Mouse (Mus musculus) v-Abl transformed pro-B cells (cell line): ENCODE measurements around the gene Rnf43.

Experiments used
- in situ Hi-C, 2 experiments: fragments of 400-800 bp; cut with MboI; formaldehyde crosslinking; loops; one replicate each; pipeline ENCODE4 v1.15.1; 2025; ENCODE audit not compliant: unreplicated experiment in 2 of 2

Rnf43 gene

DNA sequence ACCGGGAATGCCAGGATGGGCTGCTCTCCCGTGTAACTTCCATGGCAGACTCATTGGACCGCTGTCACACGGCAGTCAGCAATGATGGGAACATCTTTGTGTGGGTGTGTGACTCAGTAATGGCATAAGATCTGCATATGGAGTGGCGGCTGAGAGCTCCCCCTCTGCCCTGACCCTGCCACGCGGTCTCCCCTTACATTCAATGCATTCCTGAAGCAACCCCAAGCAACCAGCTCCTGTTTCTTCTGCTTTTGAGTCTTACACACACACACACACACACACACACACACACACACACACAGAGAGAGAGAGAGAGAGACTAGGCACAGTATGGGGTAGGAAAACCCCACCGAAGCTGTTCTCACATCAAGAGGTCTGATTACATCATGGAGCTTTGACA, 45.0 kb downstream of the Rnf43 start:
- in situ Hi-C loops = no loop called here

DNA sequence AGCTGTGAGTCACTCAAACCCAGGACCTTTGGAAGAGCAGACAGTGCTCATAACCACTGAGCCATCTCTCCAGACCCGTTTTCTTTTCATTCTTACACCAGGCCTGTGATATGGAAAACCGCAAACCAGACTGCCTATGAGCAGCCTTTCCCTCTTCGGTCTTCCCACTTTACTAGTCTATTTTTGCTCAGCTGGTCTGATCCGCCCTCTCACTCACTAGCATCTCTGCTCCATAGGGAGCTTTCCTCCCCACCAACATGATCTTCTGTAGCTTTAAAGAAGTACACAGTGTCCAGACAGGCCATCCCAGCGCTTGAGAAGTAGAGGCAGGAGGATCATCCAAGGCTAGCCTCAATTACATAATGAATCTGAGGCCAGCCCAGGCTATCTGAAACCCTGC, 46.5 kb downstream of the Rnf43 start:
- in situ Hi-C loops = no loop called here

DNA sequence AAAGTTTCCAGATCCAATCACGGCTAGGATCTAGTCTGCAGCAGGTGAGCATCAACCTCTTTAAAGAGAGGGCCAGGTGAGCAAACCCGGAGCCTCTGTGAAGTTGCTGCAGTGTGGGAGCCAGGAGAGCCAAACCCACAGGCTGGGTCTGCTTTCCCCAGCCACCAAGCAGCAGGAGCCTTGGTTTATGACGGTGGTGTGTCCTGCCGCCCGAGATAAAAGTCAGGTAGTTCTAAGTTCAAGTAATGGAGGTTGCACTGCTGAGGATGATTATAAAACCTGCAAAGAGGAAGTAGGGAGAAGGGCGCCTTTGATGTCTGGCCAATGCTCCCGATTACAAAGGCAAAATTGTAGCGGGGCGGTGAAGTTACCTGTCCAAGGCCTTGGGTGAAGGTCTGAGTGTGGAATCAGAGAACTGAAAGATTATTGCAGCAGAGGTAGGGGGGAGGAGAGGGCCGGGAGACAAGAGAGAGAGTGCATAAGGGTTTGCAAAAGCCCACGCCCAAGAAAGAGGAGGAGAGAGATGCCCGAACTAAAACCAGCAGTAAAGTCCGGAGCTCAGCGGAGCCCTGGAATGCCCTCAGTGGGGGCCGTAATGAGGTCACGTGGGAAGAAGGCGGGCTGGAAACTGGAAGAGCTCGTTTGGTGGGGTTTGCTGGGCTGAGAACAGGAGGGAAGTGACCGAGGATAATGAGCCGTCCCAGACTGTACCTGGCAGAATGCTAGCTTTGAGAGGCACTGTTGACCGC, 47.2 kb downstream of the Rnf43 start:
- in situ Hi-C loops = no loop called here

DNA sequence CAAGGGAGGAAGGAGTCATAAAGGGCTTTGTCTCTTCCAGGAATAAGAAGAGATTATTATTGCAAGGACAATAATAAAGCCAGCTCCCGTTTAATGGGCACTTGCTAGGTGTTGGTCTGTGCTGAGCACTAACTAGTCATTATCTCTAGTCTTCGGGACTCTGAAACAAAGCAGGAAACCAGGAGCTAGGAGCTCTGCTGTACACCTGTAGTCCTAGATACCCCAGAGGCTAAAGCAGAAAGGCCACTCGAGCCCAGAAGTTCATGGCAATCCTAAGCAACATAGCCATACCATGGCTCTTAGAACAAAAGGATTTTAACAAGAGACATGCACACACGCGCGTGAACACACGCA, 47.7 kb downstream of the Rnf43 start:
- in situ Hi-C loops = no loop called here

DNA sequence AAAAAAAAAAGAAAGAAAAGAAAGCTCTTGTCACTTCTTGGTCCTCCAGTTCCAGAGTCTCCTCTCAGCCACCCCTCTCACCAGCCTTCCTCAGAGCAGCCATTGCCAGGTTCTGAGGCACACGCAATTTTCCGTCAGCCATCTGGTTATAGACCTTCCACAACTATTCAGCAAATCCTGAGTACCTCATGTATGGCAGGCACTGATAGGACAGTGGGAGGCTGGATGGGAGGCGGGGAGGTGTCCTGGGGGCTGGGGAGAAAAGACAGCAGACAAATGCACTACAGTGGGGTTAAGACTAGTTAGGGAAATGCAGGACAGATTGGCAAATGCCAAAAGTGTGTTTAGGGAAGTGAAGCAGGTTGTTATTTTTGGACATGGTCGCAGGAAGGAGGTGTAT, 49.7 kb downstream of the Rnf43 start:
- in situ Hi-C loops = no loop called here

DNA sequence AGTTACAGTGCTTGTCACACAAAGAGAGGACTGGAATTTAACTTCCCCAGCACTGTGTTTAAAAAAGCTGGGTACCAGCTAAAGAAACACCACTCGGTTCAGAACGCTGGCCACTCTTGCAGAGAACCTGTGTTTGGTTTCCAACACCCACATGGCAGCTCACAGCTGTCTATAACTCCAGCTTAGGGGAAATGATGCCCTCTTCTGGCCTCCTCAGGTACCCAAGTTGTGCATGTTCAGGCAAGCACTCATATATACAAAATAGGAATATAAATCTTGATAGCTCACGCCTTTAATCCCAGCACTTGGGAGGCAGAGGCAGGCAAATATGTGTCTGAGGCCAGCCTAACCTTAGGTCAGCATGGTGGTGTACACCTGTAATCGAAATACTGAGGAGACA, 53.5 kb downstream of the Rnf43 start:
- in situ Hi-C loops = no loop called here

DNA sequence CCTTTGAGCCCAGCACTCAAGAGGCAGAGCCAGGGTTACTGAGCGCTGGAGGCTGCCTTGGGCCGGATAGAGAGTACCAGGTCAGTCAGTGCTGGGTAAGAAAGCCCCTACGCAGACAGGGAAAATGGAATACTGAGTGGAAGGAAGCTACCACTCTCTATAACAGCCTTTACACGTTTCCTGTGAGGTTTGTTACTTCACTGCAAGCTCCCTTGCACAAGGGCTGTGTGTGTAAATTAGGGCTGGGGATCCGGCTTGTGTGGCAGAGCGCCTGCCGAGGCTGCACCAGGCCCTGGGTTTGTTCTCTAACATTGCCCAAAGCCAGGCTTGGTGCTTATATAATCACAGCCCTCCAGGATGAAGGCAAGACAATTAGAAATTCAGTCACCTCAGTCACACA, 57.0 kb downstream of the Rnf43 start:
- in situ Hi-C loops = no loop called here

DNA sequence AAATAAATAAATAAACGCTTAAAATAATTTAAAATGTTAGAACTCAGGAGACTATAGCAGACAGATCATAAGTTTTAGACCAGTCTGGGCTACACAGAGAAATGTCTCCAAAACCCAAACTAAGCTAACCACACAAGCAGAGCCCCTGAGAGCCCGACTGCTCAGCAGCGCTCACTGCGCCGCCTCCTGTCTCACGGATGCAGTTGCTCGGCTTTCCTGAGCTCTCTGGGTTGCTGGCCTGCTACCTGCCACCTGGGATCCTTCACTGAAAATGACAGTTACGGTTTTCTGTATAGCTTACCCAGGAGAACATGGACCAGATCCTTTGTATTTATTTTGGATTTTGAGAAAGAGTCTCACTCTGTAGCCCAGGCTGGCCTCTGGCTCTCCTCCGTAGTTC, 57.8 kb downstream of the Rnf43 start:
- in situ Hi-C loops = loop anchor here in 1 of 2 experiments (10.0 kb wide), 1 partner anchor 56 kb away; the partner anchor contains the start of gene Rnf43

DNA sequence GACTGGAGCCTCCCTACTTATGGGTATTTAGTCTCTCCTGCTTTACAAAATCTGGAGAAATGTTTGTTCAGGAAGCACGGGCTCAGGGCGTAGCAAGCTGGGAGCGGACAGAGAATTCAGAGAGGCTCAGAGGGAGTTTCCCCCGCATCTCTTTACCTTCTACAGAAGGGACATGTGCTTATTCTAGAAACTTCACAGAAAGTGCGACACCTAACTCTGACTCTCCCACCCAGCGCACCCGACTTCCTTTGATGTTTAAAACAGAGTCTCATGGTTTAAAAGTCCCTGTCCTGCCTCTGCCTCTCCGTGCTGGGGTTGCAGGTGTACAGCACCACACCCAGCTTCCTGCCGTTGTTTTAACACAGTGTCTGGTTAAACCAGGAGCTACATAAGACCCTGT, 58.3 kb downstream of the Rnf43 start:
- in situ Hi-C loops = loop anchor here in 1 of 2 experiments (10.0 kb wide), 1 partner anchor 56 kb away; the partner anchor contains the start of gene Rnf43

DNA sequence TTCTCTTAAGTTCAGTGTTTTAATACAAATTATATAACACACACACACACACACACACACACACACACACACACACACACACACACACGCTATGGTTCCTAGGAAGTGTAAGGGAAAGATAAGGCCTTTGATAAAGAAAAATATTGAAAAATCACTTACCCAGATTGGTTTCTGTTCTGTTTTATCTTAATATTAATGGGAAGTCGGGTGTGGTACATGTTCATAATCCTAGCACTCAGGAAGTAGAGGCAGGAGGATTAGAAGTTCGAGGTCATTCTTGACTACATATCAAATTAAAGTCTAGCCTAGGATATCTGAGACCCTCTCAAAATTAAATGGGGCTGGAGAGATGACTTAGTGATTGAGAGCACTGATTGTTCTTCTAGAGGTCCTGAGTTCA, 59.6 kb downstream of the Rnf43 start:
- in situ Hi-C loops = loop anchor here in 1 of 2 experiments (10.0 kb wide), 1 partner anchor 57 kb away; the partner anchor contains the start of gene Rnf43

DNA sequence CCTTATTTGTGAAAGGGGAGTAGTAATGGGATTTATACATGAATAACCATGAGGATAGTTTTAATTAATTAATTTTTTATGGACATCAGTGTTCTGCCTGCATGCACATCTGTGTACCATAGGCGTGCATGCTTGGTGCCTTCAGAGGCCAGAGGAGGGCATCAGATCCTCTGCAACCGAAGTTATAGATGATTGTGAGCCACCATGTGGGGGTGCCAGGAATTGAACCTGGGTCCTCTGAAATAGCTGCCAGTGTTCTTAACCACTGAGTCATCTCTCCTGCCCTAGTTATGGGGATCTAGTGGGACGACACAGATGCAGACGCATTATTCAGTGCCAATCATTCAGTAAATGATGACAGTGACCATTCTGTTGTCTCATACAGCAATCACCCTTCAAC, 60.4 kb downstream of the Rnf43 start:
- in situ Hi-C loops = loop anchor here in 1 of 2 experiments (10.0 kb wide), 1 partner anchor 58 kb away; the partner anchor contains the start of gene Rnf43

DNA sequence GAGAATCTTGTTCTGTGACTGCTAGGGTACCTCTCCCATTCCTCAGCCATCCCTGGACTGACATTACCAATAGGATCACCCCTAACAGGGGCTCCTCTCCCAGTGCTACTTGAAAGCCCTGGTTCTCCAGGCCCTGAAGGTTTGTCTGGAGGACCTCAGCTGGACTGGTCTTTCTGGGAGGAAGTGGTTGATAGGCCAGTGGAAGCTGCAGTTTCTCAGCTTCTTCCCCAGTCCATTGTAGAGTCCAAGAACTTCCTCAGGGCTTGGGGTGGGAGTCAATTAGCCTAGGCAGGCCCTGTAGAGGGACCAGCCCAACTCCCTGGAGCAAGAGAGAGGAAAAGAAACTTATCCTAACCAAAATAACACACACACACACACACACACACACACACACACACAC, 63.0 kb downstream of the Rnf43 start:
- in situ Hi-C loops = loop anchor here (5.0 to 10.0 kb wide), 3 partner anchors 37 to 61 kb away; partner anchors contain the start of genes Rnf43 (in 1 of the 2) and Tspoap1 (in 1 of the 2)

DNA sequence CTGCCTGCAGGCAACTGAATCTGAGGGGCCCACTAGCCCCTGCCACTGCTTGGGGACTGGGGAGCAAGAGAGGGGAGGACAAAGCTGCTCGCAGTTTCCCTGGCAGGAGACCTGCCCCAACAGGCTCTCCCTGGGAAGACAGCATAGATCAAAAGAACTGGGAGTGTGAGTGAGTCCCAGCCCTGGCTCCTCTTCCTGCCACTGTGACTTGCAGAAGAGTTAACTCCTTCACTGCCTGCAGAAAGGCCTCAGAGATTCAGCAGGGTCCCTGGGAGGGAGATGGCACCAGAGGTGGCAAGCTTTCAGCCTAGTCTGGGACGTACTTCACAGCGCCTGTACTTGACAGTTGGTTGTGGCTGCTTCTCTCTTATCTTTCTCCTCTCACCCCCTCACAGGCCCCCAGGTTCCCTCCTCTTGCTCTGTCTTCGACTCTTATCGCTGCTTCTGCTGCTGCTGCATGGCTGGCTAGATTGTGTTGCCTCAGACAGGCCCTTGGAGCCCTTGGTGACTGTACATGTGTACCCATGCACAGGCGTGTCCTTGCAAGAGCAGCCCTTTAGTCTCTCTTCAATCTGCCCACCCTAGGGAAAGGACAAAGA, 63.5 kb downstream of the Rnf43 start:
- in situ Hi-C loops = loop anchor here (5.0 to 10.0 kb wide), 3 partner anchors 36 to 61 kb away; partner anchors contain the start of genes Rnf43 (in 1 of the 2) and Tspoap1 (in 1 of the 2)

DNA sequence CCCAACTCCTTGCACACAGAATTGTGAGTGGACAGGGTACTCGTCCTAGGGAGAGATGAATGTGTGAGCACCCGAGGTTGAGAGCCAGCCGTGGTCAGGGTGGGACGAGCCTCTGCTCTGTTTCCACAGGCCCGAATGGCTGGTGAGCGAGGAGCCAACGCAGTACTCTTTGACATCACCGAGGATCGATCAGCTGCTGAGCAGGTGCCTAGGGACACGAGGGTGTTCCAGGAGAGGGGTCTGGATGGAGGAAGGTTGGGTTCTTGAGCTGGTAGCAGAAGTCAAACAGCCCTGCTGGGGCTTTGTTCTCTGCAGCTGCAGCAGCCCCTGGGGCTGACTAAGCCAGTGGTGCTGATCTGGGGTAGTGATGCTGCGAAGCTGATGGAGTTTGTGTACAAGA, 64.5 kb downstream of the Rnf43 start:
- in situ Hi-C loops = loop anchor here (5.0 to 10.0 kb wide), 3 partner anchors 35 to 62 kb away; partner anchors contain the start of genes Rnf43 (in 1 of the 2) and Tspoap1 (in 1 of the 2)

DNA sequence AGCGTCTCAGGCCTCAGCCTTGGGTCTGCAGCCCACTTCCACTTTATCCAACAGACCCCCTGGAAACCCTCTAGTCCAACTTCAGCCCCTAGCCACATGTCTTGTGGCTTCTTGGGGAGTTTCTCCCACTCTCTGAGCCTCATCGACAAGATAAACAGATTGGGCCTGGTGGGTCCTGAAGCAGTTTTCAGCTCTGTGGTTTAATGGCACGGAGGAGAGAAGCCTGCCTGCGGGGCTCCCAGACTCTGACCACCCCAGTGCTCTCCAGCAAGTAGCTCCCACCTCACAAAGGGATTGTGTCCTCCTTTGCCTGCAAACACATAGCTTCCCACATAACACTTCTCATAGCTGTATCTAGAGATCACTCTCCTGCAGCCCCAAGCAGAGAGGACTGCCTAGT, 64.9 kb downstream of the Rnf43 start:
- in situ Hi-C loops = loop anchor here (5.0 to 10.0 kb wide), 3 partner anchors 35 to 63 kb away; partner anchors contain the start of genes Rnf43 (in 1 of the 2) and Tspoap1 (in 1 of the 2)

DNA sequence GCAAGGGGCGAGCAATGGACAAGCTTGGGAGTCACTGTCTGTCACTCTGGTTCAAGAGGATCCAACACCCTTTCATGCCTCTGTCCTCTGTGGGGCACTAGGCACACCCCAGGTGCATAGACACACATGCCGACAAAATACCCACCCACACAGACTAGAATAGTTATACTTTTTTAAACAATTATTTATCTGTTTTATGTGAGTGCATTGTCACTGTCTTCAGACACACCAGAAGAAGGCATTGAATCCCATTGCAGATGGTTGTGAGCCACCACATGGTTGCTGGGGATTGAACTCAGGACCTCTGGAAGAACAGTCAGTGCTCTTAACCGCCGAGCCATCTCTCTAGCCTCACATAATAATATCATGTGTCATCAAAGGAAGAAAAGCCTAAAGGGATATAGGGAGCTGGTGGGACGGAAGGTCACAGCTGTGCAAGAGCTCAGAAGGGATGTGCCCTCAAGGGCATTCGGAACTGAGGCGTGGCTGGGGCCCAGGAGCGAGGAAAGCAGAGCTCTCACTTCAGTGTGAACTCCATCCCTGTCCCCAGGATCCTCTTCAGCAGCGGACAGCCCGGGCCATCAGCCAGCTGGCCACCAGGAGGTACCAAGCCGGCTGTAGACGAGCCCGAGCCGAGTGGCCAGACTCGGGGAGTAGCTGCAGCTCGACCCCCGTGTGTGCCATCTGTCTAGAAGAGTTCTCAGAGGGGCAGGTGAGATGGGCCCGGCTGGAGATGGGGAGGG, 66.5 kb downstream of the Rnf43 start:
- in situ Hi-C loops = loop anchor here (5.0 to 10.0 kb wide), 3 partner anchors 33 to 64 kb away; partner anchors contain the start of genes Rnf43 (in 1 of the 2) and Tspoap1 (in 1 of the 2)

DNA sequence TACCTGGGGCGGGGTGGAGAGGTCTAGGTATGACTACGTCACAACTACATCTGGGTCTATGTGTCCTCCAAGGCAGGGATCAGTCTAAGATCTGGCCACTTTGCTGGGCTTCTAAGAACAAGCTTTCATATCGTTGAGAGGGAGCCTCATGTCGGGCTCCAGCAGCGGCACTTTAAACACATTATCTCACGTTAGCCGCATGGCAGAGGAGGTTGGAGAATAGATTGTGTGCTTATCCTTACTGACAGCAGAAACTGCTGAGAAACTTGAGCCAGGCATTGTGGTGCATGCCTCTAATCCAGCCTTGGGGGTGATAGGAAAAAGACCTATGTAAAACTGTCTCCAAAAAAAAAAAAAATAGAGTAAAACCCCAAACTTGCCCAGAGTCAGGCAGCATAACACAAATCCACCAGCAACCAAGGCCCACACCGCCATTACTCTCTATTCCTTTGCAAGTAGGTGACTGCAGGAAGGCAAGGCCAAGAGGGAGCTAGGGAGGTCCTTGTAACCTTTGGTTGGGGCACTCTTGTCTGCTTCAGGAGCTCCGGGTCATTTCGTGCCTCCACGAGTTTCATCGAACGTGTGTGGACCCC, 67.2 kb downstream of the Rnf43 start:
- in situ Hi-C loops = loop anchor here (5.0 to 10.0 kb wide), 3 partner anchors 33 to 65 kb away; partner anchors contain the start of genes Rnf43 (in 1 of the 2) and Tspoap1 (in 1 of the 2)

DNA sequence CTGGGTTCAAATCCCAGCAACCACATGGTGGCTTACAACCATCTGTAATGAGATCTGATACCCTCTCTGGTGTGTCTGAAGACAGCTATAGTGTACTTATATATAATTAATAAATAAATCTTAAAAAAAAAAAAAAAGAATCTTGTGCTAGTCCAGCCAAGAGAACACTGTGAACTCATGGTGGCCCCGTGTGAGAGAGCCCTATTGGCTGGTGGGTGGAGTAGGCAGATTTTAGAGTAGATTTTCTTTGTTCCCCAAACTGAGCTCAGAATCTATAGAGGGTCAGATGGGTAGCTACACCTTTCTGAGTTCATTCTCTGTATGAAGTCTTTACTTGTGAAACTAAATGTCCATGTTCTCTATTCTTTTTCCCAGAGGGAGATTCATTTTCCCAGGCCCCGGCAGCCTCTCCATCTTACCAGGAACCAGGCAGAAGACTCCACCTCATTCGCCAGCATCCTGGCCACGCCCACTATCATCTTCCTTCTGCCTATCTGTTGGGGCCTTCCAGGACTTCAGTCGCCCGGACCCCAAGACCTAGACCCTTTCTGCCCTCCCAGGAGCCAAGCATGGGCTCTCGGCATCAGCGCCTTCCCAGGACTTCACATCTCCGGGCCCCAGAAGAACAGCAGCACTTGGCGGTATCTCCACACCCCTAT, 68.3 kb downstream of the Rnf43 start:
- in situ Hi-C loops = no loop called here

DNA sequence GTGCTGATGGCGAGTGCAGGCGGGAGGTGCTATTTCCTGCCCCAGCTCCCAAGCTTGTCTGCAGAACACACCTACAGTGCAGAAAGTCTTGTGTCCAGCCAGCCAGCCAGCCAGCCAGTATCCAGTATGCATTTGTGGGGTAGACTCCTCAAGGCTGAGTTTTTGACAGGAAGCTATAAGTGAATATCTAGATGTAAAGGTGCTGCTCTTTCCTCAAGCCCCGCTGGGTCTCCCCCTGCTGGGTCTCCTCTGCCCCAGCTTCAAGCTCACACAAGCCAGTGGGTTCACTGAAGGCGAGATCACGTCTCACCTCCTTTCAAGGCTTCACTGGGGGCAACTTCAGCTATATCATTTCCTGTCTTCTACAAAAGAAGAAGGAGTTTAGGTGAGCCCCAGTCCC, 71.8 kb downstream of the Rnf43 start:
- in situ Hi-C loops = no loop called here

DNA sequence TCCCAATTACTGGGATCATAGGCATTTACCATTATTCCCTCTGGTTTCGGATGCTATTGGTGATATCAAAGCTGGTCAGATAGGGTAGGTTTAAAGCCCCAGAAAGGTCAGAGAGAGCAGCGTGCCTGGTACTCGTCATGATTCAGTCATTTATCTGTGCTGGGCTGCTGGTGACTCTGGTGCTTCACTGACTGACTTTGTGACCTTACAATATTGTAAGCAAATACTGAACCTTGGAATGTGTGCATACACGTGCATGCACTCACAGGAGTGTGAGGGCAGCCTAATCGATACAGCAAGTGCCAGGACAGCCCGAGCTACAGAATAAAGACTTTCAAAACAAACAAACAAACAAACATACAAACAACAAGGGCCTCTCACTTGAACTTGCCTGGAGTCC, 73.2 kb downstream of the Rnf43 start:
- in situ Hi-C loops = no loop called here
